Mouse (Mus musculus) spleen, postnatal 14 days (tissue): ENCODE measurements around the gene Tmem161a.

Experiments used
- DNase-seq, 2 experiments: peaks; one replicate each; pipeline ENCODE4 v3.0.0; 2021 to 2022; ENCODE audit warnings: low spot score in 2 of 2

Gene Tmem161a

GRCm38 (mm10) chr8:70160015-70160414 is 12.1 kb upstream of the Tmem161a start:
- peak in 1 of 2 experiments; percentile 39 for DNase-seq

GRCm38 (mm10) chr8:70163316-70163715 is 8.8 kb upstream of the Tmem161a start:
- no peak for DNase-seq

DNA sequence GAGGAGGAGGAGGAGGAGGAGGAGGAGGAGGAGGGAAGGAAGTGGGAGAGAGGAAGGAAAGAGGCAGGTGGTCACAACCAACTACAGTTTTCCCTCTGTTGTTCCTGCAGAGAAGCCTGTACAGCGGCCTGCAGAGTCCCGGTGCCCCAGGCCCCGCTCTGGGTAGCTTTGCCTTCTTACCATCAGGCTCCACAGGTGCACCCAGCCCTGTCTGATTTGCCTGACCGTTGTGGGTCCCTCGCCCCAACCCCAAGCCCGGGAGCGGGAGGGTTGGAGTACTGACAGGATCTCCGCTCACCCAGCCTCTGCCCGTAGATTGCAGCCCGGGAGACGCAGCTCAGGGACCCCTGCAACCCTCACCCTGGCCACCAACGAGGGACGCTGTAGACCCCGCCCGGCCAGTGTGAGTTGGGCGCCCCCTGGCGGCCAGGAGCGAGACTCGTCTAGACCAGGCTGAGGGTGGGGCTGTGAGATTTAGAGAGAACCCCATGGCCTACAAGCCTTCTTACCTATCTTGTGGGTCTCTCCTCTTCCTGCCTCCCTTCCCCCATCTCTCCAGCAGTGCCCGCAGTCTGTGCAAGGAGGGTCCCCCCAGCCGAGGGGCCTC is 5.5 kb upstream of the Tmem161a start:
- DNase-seq: peak; percentile 47 to 75

DNA sequence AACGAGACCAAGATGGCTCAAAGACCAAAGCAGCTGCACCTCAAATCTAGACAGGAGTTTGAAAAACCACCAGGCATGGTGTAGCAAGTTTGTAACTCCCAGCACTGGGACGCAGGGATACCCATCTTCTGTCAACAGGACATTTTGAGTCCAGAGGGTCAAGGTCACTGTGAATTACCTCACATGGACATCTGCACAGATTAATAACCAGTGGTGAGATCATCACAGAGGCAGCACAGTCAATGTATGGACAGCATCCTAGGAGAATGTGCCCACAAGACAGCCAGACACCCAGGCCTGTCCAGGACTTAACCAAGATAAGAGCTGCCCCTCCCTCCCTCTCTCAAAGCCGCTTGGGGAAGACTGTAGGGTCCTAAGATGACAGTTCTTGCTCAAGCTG is 2.0 kb upstream of the Tmem161a start:
- no peak for DNase-seq

DNA sequence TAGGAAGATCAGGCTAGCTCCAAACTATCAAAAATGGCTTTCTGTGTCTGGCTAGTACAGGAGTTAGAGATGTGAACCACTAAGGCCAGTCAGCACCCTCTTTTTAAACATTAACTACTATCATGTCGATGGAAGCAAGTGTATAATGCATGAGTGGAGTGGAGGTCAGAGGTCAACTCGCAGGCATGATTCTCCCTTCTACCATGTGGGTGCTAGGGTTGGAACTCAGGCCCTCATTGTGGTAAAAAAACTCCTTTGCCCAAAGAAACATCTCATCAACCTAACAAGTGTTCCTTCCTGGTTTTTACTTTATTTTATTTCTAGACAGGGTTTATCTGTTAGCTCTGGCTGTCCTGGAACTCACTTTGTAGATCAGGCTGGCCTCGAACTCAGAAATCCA is 1.4 kb upstream of the Tmem161a start:
- DNase-seq: no peak

DNA sequence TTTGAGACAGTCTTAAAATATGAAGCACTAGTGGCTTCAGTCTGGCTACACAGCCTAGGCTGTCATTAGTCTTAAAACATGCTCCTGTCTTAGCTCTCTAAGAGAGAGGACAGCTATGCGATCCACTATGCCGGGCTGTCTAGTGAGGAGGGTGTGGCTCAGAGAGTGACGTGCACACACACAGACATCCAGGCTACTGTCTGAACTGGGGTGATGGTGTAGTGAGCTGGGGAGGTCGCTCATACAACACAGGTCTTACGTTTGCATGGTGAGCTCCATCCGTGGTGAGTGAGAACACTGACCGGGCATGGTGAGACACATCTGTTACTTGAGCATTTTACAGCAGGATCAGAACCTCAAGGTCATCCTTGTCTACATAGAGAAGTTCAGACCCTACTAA is 916 bp upstream of the Tmem161a start:
- no peak for DNase-seq

- no peak for DNase-seq
These were observed 1.2 kb downstream of the Tmem161a start for GRCm38 (mm10) chr8:70173320-70173719.

GRCm38 (mm10) chr8:70174079-70174478 is 1.9 kb downstream of the Tmem161a start:
- no peak for DNase-seq

GRCm38 (mm10) chr8:70178231-70178630 is 6.1 kb downstream of the Tmem161a start:
- no peak for DNase-seq

DNA sequence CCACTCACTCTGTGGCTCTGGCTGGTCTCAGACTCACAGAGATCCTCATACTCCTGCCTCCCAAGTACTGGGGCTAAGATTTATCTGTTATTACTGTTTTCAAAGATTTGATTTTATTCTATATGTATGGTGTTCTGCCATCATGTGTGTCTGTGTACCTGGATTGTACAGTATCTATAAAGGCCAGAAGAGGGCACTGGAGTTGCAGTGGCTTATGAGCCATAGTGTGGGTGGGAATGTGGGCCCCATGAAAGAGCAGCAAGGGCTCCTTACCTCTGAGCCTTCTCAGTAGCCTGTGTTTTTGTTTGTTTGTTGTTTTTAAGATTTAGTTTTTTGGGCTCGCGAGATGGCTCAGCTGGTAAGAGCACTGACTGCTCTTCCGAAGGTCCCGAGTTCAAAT is 6.9 kb downstream of the Tmem161a start:
- DNase-seq: no peak

DNA sequence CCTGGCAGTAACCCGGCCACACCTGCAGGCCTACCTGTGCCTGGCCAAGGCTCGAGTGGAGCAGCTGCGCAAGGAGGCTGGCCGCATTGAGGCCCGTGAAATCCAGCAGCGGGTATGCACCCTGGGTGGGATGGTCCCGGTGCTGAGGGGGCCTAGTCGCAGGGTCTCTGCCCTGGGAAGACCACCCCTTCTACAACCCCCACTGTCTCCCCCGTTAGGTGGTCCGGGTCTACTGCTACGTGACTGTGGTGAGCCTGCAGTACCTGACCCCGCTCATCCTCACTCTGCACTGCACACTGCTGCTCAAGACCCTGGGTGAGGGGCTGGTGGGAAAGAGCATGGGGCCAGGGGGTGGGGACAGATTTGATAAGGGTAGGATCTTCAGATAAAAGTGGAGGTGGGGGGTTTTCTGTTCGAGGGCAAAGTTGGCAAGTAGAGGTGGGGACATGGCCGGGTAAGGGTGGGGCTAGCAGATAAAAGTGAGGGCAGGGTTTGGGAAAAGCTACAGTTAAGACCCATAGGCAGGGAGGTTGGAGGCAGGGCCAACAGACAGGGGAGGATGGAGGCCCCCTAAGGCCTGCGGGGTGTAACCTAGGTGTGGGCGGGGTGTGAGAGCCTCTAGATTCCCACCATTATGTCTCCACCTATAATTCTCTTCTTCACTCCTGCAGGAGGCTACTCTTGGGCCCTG is 9.2 kb downstream of the Tmem161a start:
- DNase-seq: no peak

DNA sequence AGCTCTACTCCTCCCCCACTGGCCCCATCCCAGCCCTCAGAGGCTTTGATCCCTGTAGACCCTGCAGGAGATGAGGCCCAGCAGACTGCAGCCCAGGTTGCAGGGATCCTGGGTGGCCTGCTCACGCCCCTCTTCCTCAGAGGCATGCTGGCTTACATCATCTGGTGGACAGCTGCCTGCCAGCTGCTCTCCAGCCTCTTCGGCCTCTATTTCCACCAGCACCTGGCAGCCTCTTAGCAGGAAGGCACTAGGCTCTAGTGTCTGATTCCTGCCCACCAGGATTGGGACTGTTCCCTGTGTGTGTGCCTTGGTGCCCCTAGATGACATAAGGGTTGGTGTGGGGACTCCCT is 9.7 kb downstream of the Tmem161a start:
- no peak for DNase-seq

DNA sequence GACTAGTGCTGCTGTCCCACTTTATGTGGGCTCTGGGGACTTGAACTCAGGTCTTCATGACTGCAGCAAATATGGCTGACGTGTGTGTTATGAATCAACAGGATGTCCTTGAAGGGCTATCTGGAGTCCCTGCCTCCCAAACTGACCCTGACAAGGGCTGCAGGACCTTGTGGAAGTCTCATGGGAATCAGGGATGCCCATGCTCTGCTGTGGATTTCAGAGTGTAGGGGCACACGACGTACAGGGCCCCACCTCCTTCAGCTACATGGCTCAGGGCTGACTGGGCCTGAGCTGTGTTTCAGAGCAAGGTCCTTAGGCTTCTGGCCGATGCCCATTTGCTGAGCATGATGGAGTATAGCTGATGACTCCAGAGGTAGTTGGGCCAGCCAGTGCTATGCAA is 11.0 kb downstream of the Tmem161a start:
- no peak for DNase-seq

GRCm38 (mm10) chr8:70188707-70189106 is 16.6 kb downstream of the Tmem161a start:
- no peak for DNase-seq

GRCm38 (mm10) chr8:70193238-70193637 is 21.1 kb downstream of the Tmem161a start:
- no peak for DNase-seq

GRCm38 (mm10) chr8:70194191-70194590 is 22.0 kb downstream of the Tmem161a start:
- DNase-seq: no peak

DNA sequence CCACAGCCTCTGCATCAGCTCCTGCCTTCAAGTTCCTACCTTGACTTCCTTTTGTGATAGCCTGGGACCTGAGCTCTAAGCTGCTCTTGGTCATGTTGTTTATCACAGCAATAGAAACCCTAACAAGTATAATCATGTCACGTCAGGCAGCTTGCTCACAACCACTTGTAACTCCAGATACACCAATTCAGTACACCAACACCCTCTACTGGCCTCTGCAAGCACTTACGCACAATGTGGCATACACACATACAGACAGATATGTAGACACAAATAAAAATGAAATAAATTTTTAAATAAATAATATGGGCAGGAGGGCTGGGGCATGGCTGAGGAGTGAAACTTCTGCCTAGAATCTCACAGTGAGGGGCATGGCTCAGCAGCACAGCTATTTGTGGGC is 23.6 kb downstream of the Tmem161a start:
- no peak for DNase-seq

DNA sequence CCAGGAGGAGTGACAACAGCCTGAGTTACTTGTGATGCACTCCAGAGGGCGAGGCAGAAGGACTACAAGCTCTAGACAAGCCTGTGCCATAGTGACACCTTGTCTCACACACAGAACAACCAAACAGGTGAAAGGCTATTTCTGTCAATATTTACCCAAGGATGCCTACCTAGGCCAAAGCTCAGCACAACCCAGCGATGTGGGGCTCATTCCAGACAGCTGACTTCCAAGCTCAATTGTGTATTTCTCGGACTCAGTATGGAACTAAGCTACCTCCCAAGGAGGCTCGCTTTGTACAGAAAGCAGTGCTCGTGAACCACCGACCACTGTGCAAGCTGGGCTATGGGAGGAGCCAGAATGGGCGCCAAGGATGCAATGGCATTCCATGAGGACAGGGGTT is 25.4 kb downstream of the Tmem161a start:
- no peak for DNase-seq

- no peak for DNase-seq
These were observed 28.0 kb downstream of the Tmem161a start for GRCm38 (mm10) chr8:70200098-70200681.

DNA sequence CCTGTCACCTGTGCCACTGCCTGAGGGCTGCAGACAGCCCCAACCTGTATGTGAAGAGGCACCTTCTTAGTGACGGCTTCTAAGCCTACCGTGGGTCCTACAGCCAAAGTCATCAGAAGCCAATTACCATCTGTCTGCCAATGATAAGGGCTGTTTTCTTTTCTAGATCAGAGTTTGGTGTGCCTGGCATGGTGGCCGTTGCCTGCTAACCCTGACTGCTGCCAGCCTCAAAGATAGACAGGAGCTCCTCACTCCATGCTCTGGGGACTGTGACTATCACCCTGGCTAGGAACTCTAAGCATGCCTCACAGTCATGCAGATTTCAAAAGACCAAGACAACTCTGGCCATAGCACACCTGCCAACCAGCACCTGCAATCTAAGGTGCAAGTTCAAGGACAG is 29.3 kb downstream of the Tmem161a start:
- no peak for DNase-seq

DNA sequence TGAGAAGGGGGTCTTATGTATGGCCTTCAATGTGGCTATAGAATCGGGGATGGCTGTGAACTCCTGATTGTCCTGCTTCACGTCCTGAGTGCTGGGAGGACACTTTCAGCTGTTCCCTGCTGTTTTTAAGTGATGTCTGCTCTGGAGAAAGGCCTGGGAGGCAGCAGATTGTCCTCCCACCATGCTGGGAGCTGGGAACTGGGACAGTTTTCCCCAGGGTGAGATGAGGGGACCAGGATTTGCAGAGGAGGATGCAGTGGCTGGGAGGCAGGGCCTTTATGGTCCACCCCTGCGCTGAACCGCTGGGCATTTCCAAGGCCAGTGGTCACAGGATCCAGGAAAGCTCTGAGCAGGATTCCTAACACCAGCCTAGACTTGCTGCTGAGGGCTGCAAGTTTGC is 30.9 kb downstream of the Tmem161a start:
- no peak for DNase-seq

DNA sequence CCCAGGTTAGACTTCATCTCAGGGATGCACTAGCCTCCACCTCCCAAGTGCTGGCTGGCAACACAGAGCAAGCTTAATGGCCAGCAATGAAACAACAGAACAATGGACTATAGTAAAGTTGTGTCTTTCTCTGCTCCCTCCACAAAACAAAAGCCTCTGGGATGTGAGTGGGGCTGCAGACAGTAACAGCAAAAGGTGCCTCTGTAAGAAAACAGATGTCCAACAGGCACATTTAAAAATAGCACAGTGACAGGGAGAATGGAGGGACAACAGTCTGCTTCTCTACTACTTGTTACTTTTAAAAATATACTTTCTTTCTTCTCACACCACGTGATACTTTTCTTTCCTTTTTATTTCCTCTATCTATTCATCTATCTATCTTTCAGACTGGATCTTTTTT is 32.6 kb downstream of the Tmem161a start:
- DNase-seq: no peak

- DNase-seq: no peak
These were observed 36.0 kb downstream of the Tmem161a start for GRCm38 (mm10) chr8:70208130-70208529.

DNA sequence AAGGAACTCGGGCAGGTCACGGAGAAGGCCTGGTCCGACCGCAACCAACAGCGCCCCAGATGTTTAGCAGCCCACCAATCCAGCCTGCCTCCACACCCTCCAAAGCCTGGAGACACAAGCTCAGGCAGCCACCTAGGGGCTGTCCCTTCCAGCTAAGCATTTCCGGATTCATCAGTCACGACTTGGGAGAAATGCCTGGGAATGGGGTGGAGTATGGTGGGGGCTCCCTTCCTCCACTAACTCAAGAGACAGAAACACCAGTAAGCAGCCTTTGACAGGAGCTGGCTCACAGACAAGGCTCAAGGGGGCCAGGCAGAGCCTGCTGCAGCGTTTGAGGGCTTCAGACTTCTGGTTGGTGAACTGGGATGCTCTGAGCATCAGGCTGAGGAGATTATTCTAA is 38.4 kb downstream of the Tmem161a start:
- DNase-seq: no peak
